Mouse (Mus musculus) CH12.LX (cell line): Measurements from ENCODE around the gene Ppp4c.

Experiments used
- CTCF ChIP-seq, 2 experiments: IDR thresholded peaks in 1 of 2; conservative IDR thresholded peaks in 1 of 2; 2 replicates each; pipeline ENCODE4 v1.5.1; 2011 to 2012; ENCODE audit warnings: low read depth in 2 of 2, low read length in 2 of 2, improper control_type of control experiment in 1 of 2, inconsistent platforms in 1 of 2, mild to moderate bottlenecking in 1 of 2, moderate library complexity in 1 of 2
- E2F4 ChIP-seq: IDR thresholded peaks from 2 replicates; pipeline ENCODE4 v1.6.1; 2011; ENCODE audit warnings: low read depth, low read length, improper control_type of control experiment; ENCODE audit not compliant: insufficient replicate concordance
- EP300 ChIP-seq: IDR thresholded peaks from 2 replicates; pipeline ENCODE4 v1.6.1; 2011; ENCODE audit warnings: low read length, improper control_type of control experiment
- MAX ChIP-seq: IDR thresholded peaks from 2 replicates; pipeline ENCODE4 v1.6.1; 2011; ENCODE audit warnings: low read length, improper control_type of control experiment
- NELFE ChIP-seq: IDR thresholded peaks from 2 replicates; pipeline ENCODE4 v1.6.1; 2011; ENCODE audit warnings: low read depth, low read length, improper control_type of control experiment
- NRF1 ChIP-seq: IDR thresholded peaks from 2 replicates; pipeline ENCODE4 v1.6.1; 2014; ENCODE audit warnings: low read depth, mild to moderate bottlenecking, inconsistent platforms, low read length, improper control_type of control experiment, moderate library complexity
- POLR2A ChIP-seq: IDR thresholded peaks from 2 replicates; pipeline ENCODE4 v1.6.1; 2011; ENCODE audit warnings: low read depth, mild to moderate bottlenecking, improper control_type of control experiment, low read length
- TBP ChIP-seq: conservative IDR thresholded peaks from 2 replicates; pipeline ENCODE4 v1.6.1; 2011; ENCODE audit warnings: low read depth, low read length, improper control_type of control experiment
- USF1 ChIP-seq: IDR thresholded peaks from 2 replicates; pipeline ENCODE4 v1.6.1; 2014; ENCODE audit warnings: low read depth, mild to moderate bottlenecking, inconsistent platforms, low read length, improper control_type of control experiment

GRCm38 (mm10) chr7:126798127-126799049, 6.1 kb upstream of the Ppp4c start:
- TF ChIP-seq CTCF (conservative IDR thresholded peaks at IDR 0.05 in 1 of 2, IDR thresholded peaks at IDR 0.05 in 1 of 2; ENCODE audit: low read depth in 2 of 2, low read length in 2 of 2) = no peak
- TF ChIP-seq NELFE = no peak
- no peak for TF ChIP-seq TBP
- TF ChIP-seq USF1 = no peak
- TF ChIP-seq MAX = peak; percentile 44; the same call in 1 of the 2 replicates
- TF ChIP-seq EP300 = no peak
- TF ChIP-seq NRF1 = no peak
- no peak for TF ChIP-seq E2F4
- TF ChIP-seq POLR2A = no peak
